Comparison of ENCODE assay signal across 26 mouse cellular contexts in the genomic region with DNA sequence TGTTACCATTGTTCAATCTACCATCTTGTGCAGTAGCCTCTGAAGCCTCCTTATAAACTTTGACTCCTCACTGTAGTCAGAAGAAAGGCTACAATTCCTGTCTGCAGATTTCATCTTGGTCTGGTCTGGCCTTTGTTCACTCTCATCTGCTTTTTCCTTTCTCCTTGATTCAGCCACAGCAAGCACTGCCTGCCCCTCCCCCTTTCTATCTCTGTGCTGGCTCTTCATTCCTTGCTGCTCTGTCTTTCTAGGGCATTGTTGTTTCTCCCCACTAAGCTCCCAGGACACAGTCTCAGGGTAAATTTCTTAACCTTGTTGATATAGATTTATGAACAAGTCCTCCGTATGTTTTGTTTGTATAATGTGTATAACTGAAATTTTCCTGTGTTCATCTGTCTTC.
DNase-seq lines count a peak whose midpoint lies in the region; ATAC-seq and TF ChIP-seq lines count a peak whose summit lies in the region.
"Had no signal": no experiment of that assay in that cellular context is flagged by ENCODE, and none has a peak within 500 bp of the region (broad histone marks: within the 10 kb centered on the region; RNA-seq: fewer than 3 reads in every experiment).

No protein-coding gene starts in this region.

- ATAC-seq in forebrain, embryonic 14.5 days, result no peak
- ATAC-seq in hindbrain, embryonic 14.5 days (ENCODE audit: low FRiP score), result no peak
- ATAC-seq in hindbrain, embryonic 13.5 days (ENCODE audit: low FRiP score), result no peak
- ATAC-seq in midbrain, postnatal 0 days (ENCODE audit: low FRiP score), result no peak
- ATAC-seq: CD4-positive, CD25-positive, alpha-beta regulatory T cell, adult 4 months; intestine, embryonic 15.5 days; lung, postnatal 0 days had no signal

- no peaks in the 10 kb centered on the region for H3K4me1 ChIP-seq in forebrain, embryonic 14.5 days (ENCODE audit: control insufficient read depth, insufficient read depth, low read length)
- no peaks in the 10 kb centered on the region for H3K4me1 ChIP-seq in forebrain, embryonic 10.5 days
- H3K4me1 ChIP-seq in hindbrain, embryonic 14.5 days (replicated peaks; ENCODE audit: control insufficient read depth, insufficient read depth, low read length), result no peaks in the 10 kb centered on the region
- H3K4me1 ChIP-seq in hindbrain, embryonic 13.5 days (replicated peaks), result no peaks in the 10 kb centered on the region
- H3K4me1 ChIP-seq in midbrain, postnatal 0 days (ENCODE audit: insufficient read depth, low read length), result no peaks in the 10 kb centered on the region
- H3K4me1 ChIP-seq in midbrain, embryonic 10.5 days, result no peaks in the 10 kb centered on the region
- H3K4me1 ChIP-seq: hindbrain, embryonic 15.5 days; intestine, embryonic 15.5 days; limb, embryonic 10.5 days; limb, embryonic 15.5 days; liver, embryonic 13.5 days; megakaryocyte, embryonic 14.5 days; neural tube, embryonic 13.5 days had no signal

- 83% methylated on average over 1 of the region's 1 CpGs for WGBS in forebrain, embryonic 14.5 days
- 89% methylated on average over 1 of the region's 1 CpGs for WGBS in forebrain, embryonic 10.5 days
- WGBS in hindbrain, embryonic 14.5 days, result 69% methylated on average over 1 of the region's 1 CpGs
- WGBS in hindbrain, embryonic 13.5 days, result 67% methylated on average over 1 of the region's 1 CpGs
- 87% methylated on average over 1 of the region's 1 CpGs for WGBS in midbrain, postnatal 0 days
- 75% methylated on average over 1 of the region's 1 CpGs for WGBS in midbrain, embryonic 10.5 days

- no peaks in the 10 kb centered on the region for H3K27me3 ChIP-seq in forebrain, embryonic 14.5 days (replicated peaks; ENCODE audit: control insufficient read depth, insufficient read depth, low read length)
- H3K27me3 ChIP-seq in forebrain, embryonic 10.5 days (ENCODE audit: poor library complexity, severe bottlenecking), result no peaks in the 10 kb centered on the region
- H3K27me3 ChIP-seq in hindbrain, embryonic 14.5 days (ENCODE audit: control insufficient read depth, insufficient read depth, low read length), result no peaks in the 10 kb centered on the region
- no peaks in the 10 kb centered on the region for H3K27me3 ChIP-seq in hindbrain, embryonic 13.5 days
- no peaks in the 10 kb centered on the region for H3K27me3 ChIP-seq in midbrain, postnatal 0 days (ENCODE audit: insufficient read depth, low read length)
- no peaks in the 10 kb centered on the region for H3K27me3 ChIP-seq in midbrain, embryonic 10.5 days (ENCODE audit: low read depth, poor library complexity, severe bottlenecking)
- H3K27me3 ChIP-seq: hindbrain, embryonic 15.5 days; intestine, embryonic 15.5 days; limb, embryonic 15.5 days; liver, embryonic 13.5 days; megakaryocyte, embryonic 14.5 days; neural tube, embryonic 13.5 days had no signal

- no peak for TF ChIP-seq CTCF in midbrain, postnatal 0 days (IDR thresholded peaks at IDR 0.05)

- H3K9ac ChIP-seq in forebrain, embryonic 14.5 days (ENCODE audit: low read length), result no peak overlapping the region
- H3K9ac ChIP-seq in hindbrain, embryonic 14.5 days, result no peak overlapping the region
- H3K9ac ChIP-seq in hindbrain, embryonic 13.5 days, result no peak overlapping the region
- no peak overlapping the region for H3K9ac ChIP-seq in midbrain, postnatal 0 days (replicated peaks; ENCODE audit: low read length, poor library complexity, severe bottlenecking)
- H3K9ac ChIP-seq: hindbrain, embryonic 15.5 days; intestine, embryonic 15.5 days; limb, embryonic 15.5 days; liver, embryonic 13.5 days; neural tube, embryonic 13.5 days had no signal

- no peak overlapping the region for H3K4me2 ChIP-seq in forebrain, embryonic 14.5 days (ENCODE audit: low read length)
- H3K4me2 ChIP-seq in hindbrain, embryonic 14.5 days (replicated peaks), result no peak overlapping the region
- H3K4me2 ChIP-seq in hindbrain, embryonic 13.5 days, result no peak overlapping the region
- no peak overlapping the region for H3K4me2 ChIP-seq in midbrain, postnatal 0 days (ENCODE audit: low read depth, low read length, poor library complexity, severe bottlenecking)
- H3K4me2 ChIP-seq: hindbrain, embryonic 15.5 days; intestine, embryonic 15.5 days; limb, embryonic 15.5 days; liver, embryonic 13.5 days; neural tube, embryonic 13.5 days had no signal

- no peak overlapping the region for H3K27ac ChIP-seq in forebrain, embryonic 14.5 days (ENCODE audit: low read depth, low read length)
- H3K27ac ChIP-seq in forebrain, embryonic 10.5 days, result no peak overlapping the region
- H3K27ac ChIP-seq in hindbrain, embryonic 14.5 days, result 0 out of 2 replicates have a peak overlapping the region, but pooled peaks have one; percentile 14
- no peak overlapping the region for H3K27ac ChIP-seq in hindbrain, embryonic 13.5 days
- no peak overlapping the region for H3K27ac ChIP-seq in midbrain, postnatal 0 days (ENCODE audit: low read depth, low read length)
- H3K27ac ChIP-seq in midbrain, embryonic 10.5 days (replicated peaks), result no peak overlapping the region
- H3K27ac ChIP-seq: intestine, embryonic 15.5 days; limb, embryonic 10.5 days; limb, embryonic 15.5 days; liver, embryonic 13.5 days; neural tube, embryonic 13.5 days had no signal

- H3K9me3 ChIP-seq in forebrain, embryonic 14.5 days (replicated peaks; ENCODE audit: control insufficient read depth, low read length), result no peaks in the 10 kb centered on the region
- no peaks in the 10 kb centered on the region for H3K9me3 ChIP-seq in forebrain, embryonic 10.5 days
- H3K9me3 ChIP-seq in hindbrain, embryonic 14.5 days (ENCODE audit: control insufficient read depth, low read length), result no peaks in the 10 kb centered on the region
- no peaks in the 10 kb centered on the region for H3K9me3 ChIP-seq in hindbrain, embryonic 13.5 days
- no peaks in the 10 kb centered on the region for H3K9me3 ChIP-seq in midbrain, postnatal 0 days (ENCODE audit: low read length)
- H3K9me3 ChIP-seq in midbrain, embryonic 10.5 days (replicated peaks), result no peaks in the 10 kb centered on the region
- H3K9me3 ChIP-seq: hindbrain, embryonic 15.5 days; intestine, embryonic 15.5 days; limb, embryonic 10.5 days; limb, embryonic 15.5 days; liver, embryonic 13.5 days; neural tube, embryonic 13.5 days had no signal

- peak; percentile 7 for DNase-seq in forebrain, embryonic 14.5 days (ENCODE audit: low spot score)
- no peak for DNase-seq in forebrain, embryonic 10.5 days (ENCODE audit: extremely low spot score, low spot score)
- peak; percentile 16 for DNase-seq in hindbrain, embryonic 14.5 days (ENCODE audit: low spot score)
- peak; percentile 3 for DNase-seq in midbrain, postnatal 0 days (ENCODE audit: low spot score)
- no peak for DNase-seq in midbrain, embryonic 10.5 days (ENCODE audit: low spot score)
- DNase-seq in layer of hippocampus, adult 18-20 months (ENCODE audit: low spot score in 2 of 2), result no peak
- DNase-seq: adrenal gland, postnatal 25 days; cerebellum, adult 18-20 months; gastrocnemius, postnatal 14 days; heart, postnatal 14 days; kidney, adult 2 months; kidney, postnatal 36 days; liver, embryonic 13.5 days; lung, adult 18-20 months; lung, postnatal 4 days; thymus, postnatal 4 days had no signal

- H3K4me3 ChIP-seq in forebrain, embryonic 14.5 days (ENCODE audit: low read depth, low read length), result no peak overlapping the region
- no peak overlapping the region for H3K4me3 ChIP-seq in forebrain, embryonic 10.5 days
- no peak overlapping the region for H3K4me3 ChIP-seq in hindbrain, embryonic 14.5 days (replicated peaks; ENCODE audit: low read length)
- no peak overlapping the region for H3K4me3 ChIP-seq in hindbrain, embryonic 13.5 days
- no peak overlapping the region for H3K4me3 ChIP-seq in midbrain, postnatal 0 days (ENCODE audit: low read depth, low read length)
- no peak overlapping the region for H3K4me3 ChIP-seq in midbrain, embryonic 10.5 days
- H3K4me3 ChIP-seq: erythroblast, embryonic 14.5 days; hindbrain, embryonic 15.5 days; intestine, embryonic 15.5 days; limb, embryonic 10.5 days; limb, embryonic 15.5 days; liver, embryonic 13.5 days; megakaryocyte, embryonic 14.5 days; neural tube, embryonic 13.5 days had no signal

- H3K36me3 ChIP-seq in forebrain, embryonic 14.5 days (ENCODE audit: control insufficient read depth, insufficient read depth, low read length), result no peaks in the 10 kb centered on the region
- no peaks in the 10 kb centered on the region for H3K36me3 ChIP-seq in forebrain, embryonic 10.5 days (replicated peaks)
- no peaks in the 10 kb centered on the region for H3K36me3 ChIP-seq in hindbrain, embryonic 14.5 days (replicated peaks; ENCODE audit: control insufficient read depth, insufficient read depth)
- no peaks in the 10 kb centered on the region for H3K36me3 ChIP-seq in hindbrain, embryonic 13.5 days
- no peaks in the 10 kb centered on the region for H3K36me3 ChIP-seq in midbrain, postnatal 0 days (ENCODE audit: insufficient read depth, low read length)
- no peaks in the 10 kb centered on the region for H3K36me3 ChIP-seq in midbrain, embryonic 10.5 days
- H3K36me3 ChIP-seq: hindbrain, embryonic 15.5 days; intestine, embryonic 15.5 days; limb, embryonic 10.5 days; limb, embryonic 15.5 days; liver, embryonic 13.5 days; neural tube, embryonic 13.5 days had no signal

Comparison
In these comparisons a context has a peak if more than half of its experiments do, and no peak if none do; other contexts are left out.
1. DNase-seq: peak in forebrain, embryonic 14.5 days (single experiment), hindbrain, embryonic 14.5 days (single experiment) and midbrain, postnatal 0 days (single experiment); none in forebrain, embryonic 10.5 days (single experiment), midbrain, embryonic 10.5 days (single experiment) and layer of hippocampus, adult 18-20 months (0 of 2).